Mouse (Mus musculus): Measurements from ENCODE around the gene Rpp25l. TPM values are rescaled to one million over a fixed set of nuclear protein-coding genes. Genes with fewer than 3 reads are reported as not detected.
"Not testable (repeated sequence)": the region's sequence is repeated elsewhere in the genome, so short reads cannot be mapped to it uniquely, and the experiment has no call there.

The Rpp25l gene
- total RNA-seq, 1 experiment from 2014 or later, result 22.8 TPM

- no peak for ATAC-seq (replicated peaks; ENCODE audit: low read depth, poor library complexity, severe bottlenecking)
These were observed 24.9 kb upstream of the Rpp25l start for GRCm38 (mm10) chr4:41738256-41738603.

- ATAC-seq (replicated peaks; ENCODE audit: low read depth, poor library complexity, severe bottlenecking), result peak; percentile 58
These were observed 24.4 kb upstream of the Rpp25l start for GRCm38 (mm10) chr4:41737602-41738255.

GRCm38 (mm10) chr4:41731052-41731765 lies 17.9 kb upstream of the Rpp25l start, which contains the start of gene Arid3c:
Arid3c (minus strand) TSS chr4:41731142.
- ATAC-seq (replicated peaks; ENCODE audit: low read depth, poor library complexity, severe bottlenecking), result peak; percentile 71

- no peak for ATAC-seq (replicated peaks; ENCODE audit: low read depth, poor library complexity, severe bottlenecking)
These were observed 13.7 kb upstream of the Rpp25l start for GRCm38 (mm10) chr4:41726826-41727621.

GRCm38 (mm10) chr4:41722918-41723351 lies 9.6 kb upstream of the Rpp25l start, which contains the start of gene Dctn3:
Dctn3 (minus strand) TSS chr4:41723170.
- peak; percentile 96 for ATAC-seq (replicated peaks; ENCODE audit: low read depth, poor library complexity, severe bottlenecking)

GRCm38 (mm10) chr4:41716834-41717233 lies 3.5 kb upstream of the Rpp25l start:
- ATAC-seq (replicated peaks; ENCODE audit: low read depth, poor library complexity, severe bottlenecking), result no peak

- ATAC-seq (replicated peaks; ENCODE audit: low read depth, poor library complexity, severe bottlenecking), result 0 out of 2 replicates have a peak, but pooled peaks have one; percentile 37
These were observed 2.3 kb upstream of the Rpp25l start for GRCm38 (mm10) chr4:41715596-41715995.

GRCm38 (mm10) chr4:41715082-41715481 lies 1.7 kb upstream of the Rpp25l start:
- ATAC-seq (replicated peaks; ENCODE audit: low read depth, poor library complexity, severe bottlenecking), result no peak

- peak; percentile 64 for ATAC-seq (replicated peaks; ENCODE audit: low read depth, poor library complexity, severe bottlenecking)
These were observed 942 bp upstream of the Rpp25l start for GRCm38 (mm10) chr4:41714276-41714675.

GRCm38 (mm10) chr4:41712421-41713196 lies 725 bp downstream of the Rpp25l start:
- no peak for ATAC-seq (replicated peaks; ENCODE audit: low read depth, poor library complexity, severe bottlenecking)

- ATAC-seq (replicated peaks; ENCODE audit: low read depth, poor library complexity, severe bottlenecking), result no peak
These were observed 1.5 kb downstream of the Rpp25l start for GRCm38 (mm10) chr4:41711705-41712375.

- no peak for ATAC-seq (replicated peaks; ENCODE audit: low read depth, poor library complexity, severe bottlenecking)
These were observed 3.1 kb downstream of the Rpp25l start for GRCm38 (mm10) chr4:41710229-41710628.

GRCm38 (mm10) chr4:41708192-41708745 lies 5.1 kb downstream of the Rpp25l start:
- 0 out of 2 replicates have a peak, but pooled peaks have one; percentile 40 for ATAC-seq (replicated peaks; ENCODE audit: low read depth, poor library complexity, severe bottlenecking)

- ATAC-seq (replicated peaks; ENCODE audit: low read depth, poor library complexity, severe bottlenecking), result peak; percentile 88
These were observed 6.3 kb downstream of the Rpp25l start for GRCm38 (mm10) chr4:41707011-41707535.

GRCm38 (mm10) chr4:41705922-41706754 lies 7.2 kb downstream of the Rpp25l start:
- ATAC-seq (replicated peaks; ENCODE audit: low read depth, poor library complexity, severe bottlenecking), result no peak

- ATAC-seq (replicated peaks; ENCODE audit: low read depth, poor library complexity, severe bottlenecking), result no peak
These were observed 8.7 kb downstream of the Rpp25l start for GRCm38 (mm10) chr4:41704651-41705050.

GRCm38 (mm10) chr4:41702226-41702625 lies 11.1 kb downstream of the Rpp25l start:
- not testable (repeated sequence) for ATAC-seq (replicated peaks; ENCODE audit: low read depth, poor library complexity, severe bottlenecking)

GRCm38 (mm10) chr4:41700224-41700623 lies 13.1 kb downstream of the Rpp25l start:
- ATAC-seq (replicated peaks; ENCODE audit: low read depth, poor library complexity, severe bottlenecking), result not testable (repeated sequence)
